Mouse (Mus musculus): Measurements from ENCODE around the gene Hdgfl3. TPM values are rescaled to one million over a fixed set of nuclear protein-coding genes. Genes with fewer than 3 reads are reported as not detected.
"Not testable (repeated sequence)": the region's sequence is repeated elsewhere in the genome, so short reads cannot be mapped to it uniquely, and the experiment has no call there.

Hdgfl3 gene
- total RNA-seq, 2 experiments from 2014 or later: 1.2 to 2.2 TPM

GRCm38 (mm10) chr7:81856221-81856620 is 78.1 kb downstream of the Hdgfl3 start:
- no peak for DNase-seq (ENCODE audit: low spot score)

- DNase-seq (ENCODE audit: low spot score): no peak
These were observed 78.6 kb downstream of the Hdgfl3 start, which contains the start of gene Gm10160 for GRCm38 (mm10) chr7:81855694-81856093. Gm10160 (minus strand) TSS chr7:81855794.

- no peak for DNase-seq (ENCODE audit: low spot score)
These were observed 79.5 kb downstream of the Hdgfl3 start for GRCm38 (mm10) chr7:81854568-81855307.

- no peak for DNase-seq (ENCODE audit: low spot score)
These were observed 82.6 kb downstream of the Hdgfl3 start for GRCm38 (mm10) chr7:81851706-81852105.

- no peak for DNase-seq (ENCODE audit: low spot score)
These were observed 84.1 kb downstream of the Hdgfl3 start for GRCm38 (mm10) chr7:81850171-81850570.

GRCm38 (mm10) chr7:81849633-81850032 is 84.6 kb downstream of the Hdgfl3 start:
- no peak for DNase-seq (ENCODE audit: low spot score)

GRCm38 (mm10) chr7:81849214-81849613 is 85.1 kb downstream of the Hdgfl3 start:
- DNase-seq (ENCODE audit: low spot score): no peak

- no peak for DNase-seq (ENCODE audit: low spot score)
These were observed 86.5 kb downstream of the Hdgfl3 start for GRCm38 (mm10) chr7:81847777-81848176.

- no peak for DNase-seq (ENCODE audit: low spot score)
These were observed 87.3 kb downstream of the Hdgfl3 start for GRCm38 (mm10) chr7:81847010-81847409.

GRCm38 (mm10) chr7:81846008-81846407 is 88.3 kb downstream of the Hdgfl3 start:
- DNase-seq (ENCODE audit: low spot score): no peak

- DNase-seq (ENCODE audit: low spot score): no peak
These were observed 89.0 kb downstream of the Hdgfl3 start for GRCm38 (mm10) chr7:81845313-81845712.

- DNase-seq (ENCODE audit: low spot score): peak; percentile 66
These were observed 89.5 kb downstream of the Hdgfl3 start for GRCm38 (mm10) chr7:81844801-81845200.

GRCm38 (mm10) chr7:81843903-81844302 is 90.4 kb downstream of the Hdgfl3 start:
- no peak for DNase-seq (ENCODE audit: low spot score)

GRCm38 (mm10) chr7:81842998-81843397 is 91.3 kb downstream of the Hdgfl3 start:
- no peak for DNase-seq (ENCODE audit: low spot score)

GRCm38 (mm10) chr7:81842141-81842540 is 92.1 kb downstream of the Hdgfl3 start:
- no peak for DNase-seq (ENCODE audit: low spot score)

- DNase-seq (ENCODE audit: low spot score): peak; percentile 45
These were observed 92.8 kb downstream of the Hdgfl3 start for GRCm38 (mm10) chr7:81841439-81841838.

- DNase-seq (ENCODE audit: low spot score): peak; percentile 64
These were observed 93.6 kb downstream of the Hdgfl3 start for GRCm38 (mm10) chr7:81840661-81841181.

GRCm38 (mm10) chr7:81839746-81840145 is 94.5 kb downstream of the Hdgfl3 start:
- DNase-seq (ENCODE audit: low spot score): no peak

- DNase-seq (ENCODE audit: low spot score): not testable (repeated sequence)
These were observed 96.5 kb downstream of the Hdgfl3 start for GRCm38 (mm10) chr7:81837771-81838170.

GRCm38 (mm10) chr7:81835430-81835829 is 98.8 kb downstream of the Hdgfl3 start:
- no peak for DNase-seq (ENCODE audit: low spot score)

GRCm38 (mm10) chr7:81834847-81835246 is 99.4 kb downstream of the Hdgfl3 start:
- DNase-seq (ENCODE audit: low spot score): no peak

All from gastrocnemius, adult 18-20 months (tissue).